ENCODE assay signal across 8 mouse cellular contexts in the genomic region with DNA sequence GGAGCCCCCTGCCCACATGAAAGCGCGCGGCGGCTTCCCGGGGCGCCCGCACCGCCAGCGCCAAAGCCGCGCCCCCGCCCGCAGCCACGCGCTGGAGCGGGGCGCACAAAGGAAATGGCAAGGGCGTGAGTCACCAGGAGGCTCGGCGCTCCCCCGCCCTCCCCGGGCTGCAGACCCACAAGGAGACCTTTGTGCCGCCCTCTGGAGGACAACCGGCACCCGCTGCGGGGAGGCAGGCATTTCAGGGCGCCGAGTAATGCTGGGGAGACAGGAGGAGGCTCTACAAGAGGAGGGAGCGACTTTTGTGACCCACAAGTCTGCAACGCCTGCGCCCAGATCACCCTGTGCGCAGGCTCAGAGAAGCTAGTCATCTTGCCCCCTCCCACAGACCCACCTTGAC.
DNase-seq lines count a peak whose midpoint lies in the region; ATAC-seq and TF ChIP-seq lines count a peak whose summit lies in the region.

No protein-coding gene starts in this region.

- H3K9me3 ChIP-seq in embryonic facial prominence, embryonic 11.5 days (replicated peaks; ENCODE audit: control insufficient read depth, low read length), result no peaks in the 10 kb centered on the region
- no peaks in the 10 kb centered on the region for H3K9me3 ChIP-seq in heart, embryonic 10.5 days
- H3K9me3 ChIP-seq in kidney, embryonic 14.5 days (ENCODE audit: control insufficient read depth, low read length), result no peaks in the 10 kb centered on the region
- H3K9me3 ChIP-seq in liver, embryonic 11.5 days (ENCODE audit: control insufficient read depth, low read length), result no peaks in the 10 kb centered on the region

- peak; percentile 48 for TF ChIP-seq POLR2A in myocyte (IDR thresholded peaks at IDR 0.05; ENCODE audit: insufficient read length, low read depth)

- peak overlapping the region; percentile 93 for H3K4me2 ChIP-seq in embryonic facial prominence, embryonic 11.5 days (ENCODE audit: low read depth, low read length)
- H3K4me2 ChIP-seq in kidney, embryonic 14.5 days (replicated peaks; ENCODE audit: low read depth, low read length), result peak overlapping the region; percentile 70
- H3K4me2 ChIP-seq in liver, embryonic 11.5 days, result peak overlapping the region; percentile 85
- H3K4me2 ChIP-seq in myocyte (ENCODE audit: low read depth), result peak overlapping the region; percentile 96

- peaks cover 5% of the 10 kb centered on the region for H3K4me1 ChIP-seq in embryonic facial prominence, embryonic 11.5 days (ENCODE audit: control insufficient read depth, insufficient read depth, low read length)
- H3K4me1 ChIP-seq in heart, embryonic 10.5 days, result peaks cover 44% of the 10 kb centered on the region
- peaks cover 25% of the 10 kb centered on the region for H3K4me1 ChIP-seq in kidney, embryonic 14.5 days (ENCODE audit: control insufficient read depth, insufficient read depth, low read length)
- H3K4me1 ChIP-seq in liver, embryonic 11.5 days (replicated peaks; ENCODE audit: control insufficient read depth, insufficient read depth, low read length), result peaks cover 19% of the 10 kb centered on the region; the same call in 1 of the 2 replicates

- peak overlapping the region; percentile 4 for H3ac ChIP-seq in myocyte (ENCODE audit: control insufficient read depth, insufficient read length)

- H3K79me2 ChIP-seq in myocyte (ENCODE audit: control insufficient read depth, insufficient read depth), result no peaks in the 10 kb centered on the region

- no peaks in the 10 kb centered on the region; the same call in 1 of the 2 replicates for H3K27me3 ChIP-seq in embryonic facial prominence, embryonic 11.5 days (ENCODE audit: control insufficient read depth, insufficient read depth, low read length)
- H3K27me3 ChIP-seq in heart, embryonic 10.5 days (ENCODE audit: insufficient read depth, poor library complexity, severe bottlenecking), result peaks cover 70% of the 10 kb centered on the region
- H3K27me3 ChIP-seq in kidney, embryonic 14.5 days (ENCODE audit: control insufficient read depth, insufficient read depth, low read length), result peaks cover 4% of the 10 kb centered on the region; the same call in 1 of the 2 replicates
- peaks cover 32% of the 10 kb centered on the region for H3K27me3 ChIP-seq in liver, embryonic 11.5 days (replicated peaks; ENCODE audit: control insufficient read depth, insufficient read depth, low read length)
- H3K27me3 ChIP-seq in myocyte (ENCODE audit: control insufficient read depth, insufficient read depth, insufficient read length), result peaks cover 17% of the 10 kb centered on the region

- H3K36me3 ChIP-seq in embryonic facial prominence, embryonic 11.5 days (replicated peaks; ENCODE audit: control insufficient read depth, insufficient read depth, low read depth, low read length), result no peaks in the 10 kb centered on the region
- H3K36me3 ChIP-seq in heart, embryonic 10.5 days, result no peaks in the 10 kb centered on the region
- H3K36me3 ChIP-seq in kidney, embryonic 14.5 days (ENCODE audit: control insufficient read depth, insufficient read depth, low read length), result no peaks in the 10 kb centered on the region
- H3K36me3 ChIP-seq in liver, embryonic 11.5 days (ENCODE audit: control insufficient read depth, insufficient read depth, low read length), result no peaks in the 10 kb centered on the region
- no peaks in the 10 kb centered on the region for H3K36me3 ChIP-seq in myocyte (ENCODE audit: control insufficient read depth, insufficient read depth)

- H3K9ac ChIP-seq in embryonic facial prominence, embryonic 11.5 days (replicated peaks; ENCODE audit: low read length), result peak overlapping the region; percentile 92
- H3K9ac ChIP-seq in kidney, embryonic 14.5 days (ENCODE audit: low read depth, low read length), result peak overlapping the region; percentile 74
- peak overlapping the region; percentile 65 for H3K9ac ChIP-seq in liver, embryonic 11.5 days (ENCODE audit: low read depth, low read length)

- peak overlapping the region; percentile 51 for H3K4me3 ChIP-seq in embryonic facial prominence, embryonic 11.5 days (ENCODE audit: low read depth, low read length)
- peak overlapping the region; percentile 76 for H3K4me3 ChIP-seq in heart, embryonic 10.5 days
- peak overlapping the region; percentile 43 for H3K4me3 ChIP-seq in kidney, embryonic 14.5 days (ENCODE audit: low read length)
- peak overlapping the region; percentile 48 for H3K4me3 ChIP-seq in liver, embryonic 11.5 days (ENCODE audit: low read depth, low read length)
- H3K4me3 ChIP-seq in myocyte, result peak overlapping the region; percentile 14

- peak; percentile 80 for ATAC-seq in embryonic facial prominence, embryonic 11.5 days (replicated peaks; ENCODE audit: insufficient number of reproducible peaks, low FRiP score, low TSS enrichment, low read depth)
- ATAC-seq in kidney, embryonic 14.5 days (ENCODE audit: low FRiP score, low TSS enrichment), result peak; percentile 89
- ATAC-seq in liver, embryonic 11.5 days (replicated peaks; ENCODE audit: low FRiP score), result peak; percentile 67; the same call in 1 of the 2 replicates

- DNase-seq in 3134 (ENCODE audit: extremely low read depth, insufficient read length, low spot score), result peak; percentile 94
- peak; percentile 92 for DNase-seq in adrenal gland, postnatal 14 days
- DNase-seq in embryonic facial prominence, embryonic 11.5 days (ENCODE audit: low spot score), result peak; percentile 87
- DNase-seq in heart, embryonic 10.5 days (ENCODE audit: low spot score), result peak; percentile 91
- DNase-seq in liver, embryonic 11.5 days (ENCODE audit: low spot score), result peak; percentile 75
- peak; percentile 74 to 84 for DNase-seq in spleen, postnatal 4 days (ENCODE audit: low spot score in 2 of 2)

- under 1% methylated on average over 28 of the region's 32 CpGs for WGBS in embryonic facial prominence, embryonic 11.5 days
- WGBS in heart, embryonic 10.5 days, result 1% methylated on average over 32 of the region's 32 CpGs
- WGBS in kidney, embryonic 14.5 days, result 1% methylated on average over 25 of the region's 32 CpGs
- WGBS in liver, embryonic 11.5 days, result 1% methylated on average over 32 of the region's 32 CpGs

- H3K27ac ChIP-seq in embryonic facial prominence, embryonic 11.5 days (replicated peaks; ENCODE audit: low read depth, low read length), result peak overlapping the region; percentile 70
- peak overlapping the region; percentile 97 for H3K27ac ChIP-seq in heart, embryonic 10.5 days
- H3K27ac ChIP-seq in kidney, embryonic 14.5 days (ENCODE audit: low read depth, low read length), result peak overlapping the region; percentile 70; the same call in 1 of the 2 replicates
- H3K27ac ChIP-seq in liver, embryonic 11.5 days (ENCODE audit: low read depth, low read length), result peak overlapping the region; percentile 56

TF ChIP-seq in myocyte, 11 proteins besides CTCF, POLR2A, EP300 and RAD21:
- TF ChIP-seq E2F4 (IDR thresholded peaks at IDR 0.05; ENCODE audit: insufficient read depth) (no peak), MAX (IDR thresholded peaks at IDR 0.05; ENCODE audit: low read depth) (no peak), MYOD1 (IDR thresholded peaks at IDR 0.05; ENCODE audit: control insufficient read depth in 1 of 3, insufficient read length in 2 of 3, low read depth in 2 of 3) (peak in 1 of 3 experiments; percentile 34), POLR2AphosphoS2 (IDR thresholded peaks at IDR 0.05; ENCODE audit: insufficient read length, low read depth) (no peak)

Comparison
In these comparisons a context has a peak if more than half of its experiments do, and no peak if none do; other contexts are left out.
1. Peak in every context shown above with its lines: DNase-seq, ATAC-seq, H3K4me3 ChIP-seq and H3K27ac ChIP-seq.
2. H3K4me3 ChIP-seq: peak in every context shown above with its lines; median percentile 76 in heart, embryonic 10.5 days; 51 in embryonic facial prominence, embryonic 11.5 days; 48 in liver, embryonic 11.5 days; 43 in kidney, embryonic 14.5 days; 14 in myocyte.